Mouse (Mus musculus): ENCODE data around the gene Dync1li1. TPM values are rescaled to one million over a fixed set of nuclear protein-coding genes. Genes with fewer than 3 reads are reported as not detected.

Dync1li1 gene
- polyA plus RNA-seq, 1 experiment from 2014 or later, result 154 TPM

GRCm38 (mm10) chr9:114660506-114660905 lies 28.1 kb upstream of the Dync1li1 start:
- Histone ChIP-seq H3K9me3 (no peaks in the 10 kb centered on the region), H3K27ac (peak overlapping the region; percentile 79), H3K4me1 (peaks cover 25% of the 10 kb centered on the region), H3K4me3 (no peak overlapping the region), H3K4me2 (peak overlapping the region; percentile 17; the same call in 1 of the 2 replicates), H3K36me3 (replicated peaks) (no peaks in the 10 kb centered on the region), H3K27me3 (replicated peaks) (0 out of 2 replicates have a peak, but pooled peaks cover 4% of the 10 kb centered on the region), H3K9ac (no peak overlapping the region)
- ATAC-seq (replicated peaks), result peak; percentile 67
- 28% methylated on average over 6 of the region's 6 CpGs for WGBS

- H3K4me2 ChIP-seq, result peak overlapping the region; percentile 17; the same call in 1 of the 2 replicates
Observed at GRCm38 (mm10) chr9:114660983-114661382, 27.6 kb upstream of the Dync1li1 start.

GRCm38 (mm10) chr9:114661991-114662390 lies 26.6 kb upstream of the Dync1li1 start:
- no peak overlapping the region for H3K9ac ChIP-seq
- H3K27ac ChIP-seq, result 0 out of 2 replicates have a peak overlapping the region, but pooled peaks have one; percentile 79
- WGBS, result 25% methylated on average over 7 of the region's 7 CpGs
- H3K4me2 ChIP-seq, result no peak overlapping the region
- no peak for ATAC-seq (replicated peaks)
- no peaks in the 10 kb centered on the region for H3K36me3 ChIP-seq (replicated peaks)
- H3K27me3 ChIP-seq (replicated peaks), result no peaks in the 10 kb centered on the region
- peaks cover 25% of the 10 kb centered on the region for H3K4me1 ChIP-seq
- H3K4me3 ChIP-seq, result no peak overlapping the region
- no peaks in the 10 kb centered on the region for H3K9me3 ChIP-seq

More at GRCm38 (mm10) chr9:114660983-114661382, 27.6 kb upstream of the Dync1li1 start:
- ATAC-seq (replicated peaks), result peak; percentile 65
- peak overlapping the region; percentile 79 for H3K27ac ChIP-seq
- H3K27me3 ChIP-seq (replicated peaks), result 0 out of 2 replicates have a peak, but pooled peaks cover 4% of the 10 kb centered on the region
- no peaks in the 10 kb centered on the region for H3K9me3 ChIP-seq
- WGBS, result 49% methylated on average over 6 of the region's 6 CpGs
- H3K4me3 ChIP-seq, result no peak overlapping the region
- H3K4me1 ChIP-seq, result peaks cover 25% of the 10 kb centered on the region
- H3K36me3 ChIP-seq (replicated peaks), result no peaks in the 10 kb centered on the region
- no peak overlapping the region for H3K9ac ChIP-seq

GRCm38 (mm10) chr9:114663782-114664181 lies 24.8 kb upstream of the Dync1li1 start:
- Histone ChIP-seq H3K9me3 (no peaks in the 10 kb centered on the region), H3K27me3 (replicated peaks) (no peaks in the 10 kb centered on the region), H3K4me3 (no peak overlapping the region), H3K4me2 (no peak overlapping the region), H3K4me1 (peaks cover 25% of the 10 kb centered on the region), H3K9ac (no peak overlapping the region), H3K27ac (no peak overlapping the region), H3K36me3 (replicated peaks) (no peaks in the 10 kb centered on the region)
- ATAC-seq (replicated peaks), result no peak
- WGBS, result 90% methylated on average over 11 of the region's 11 CpGs

GRCm38 (mm10) chr9:114666858-114667257 lies 21.7 kb upstream of the Dync1li1 start:
- 88% methylated on average over 10 of the region's 10 CpGs for WGBS
- Histone ChIP-seq H3K36me3 (replicated peaks) (no peaks in the 10 kb centered on the region), H3K9ac (no peak overlapping the region), H3K9me3 (no peaks in the 10 kb centered on the region), H3K4me3 (no peak overlapping the region), H3K27ac (no peak overlapping the region), H3K4me1 (peaks cover 3% of the 10 kb centered on the region), H3K4me2 (no peak overlapping the region), H3K27me3 (replicated peaks) (no peaks in the 10 kb centered on the region)
- no peak for ATAC-seq (replicated peaks)

GRCm38 (mm10) chr9:114668047-114668446 lies 20.5 kb upstream of the Dync1li1 start:
- peaks cover 4% of the 10 kb centered on the region; the same call in 1 of the 2 replicates for H3K4me1 ChIP-seq
- H3K9ac ChIP-seq, result no peak overlapping the region
- no peak for ATAC-seq (replicated peaks)
- no peaks in the 10 kb centered on the region for H3K9me3 ChIP-seq
- no peaks in the 10 kb centered on the region for H3K36me3 ChIP-seq (replicated peaks)
- H3K27ac ChIP-seq, result no peak overlapping the region
- 79% methylated on average over 4 of the region's 4 CpGs for WGBS
- H3K4me3 ChIP-seq, result no peak overlapping the region
- no peak overlapping the region for H3K4me2 ChIP-seq
- H3K27me3 ChIP-seq (replicated peaks), result no peaks in the 10 kb centered on the region

- Histone ChIP-seq H3K27me3 (replicated peaks) (no peaks in the 10 kb centered on the region), H3K9ac (no peak overlapping the region), H3K4me3 (no peak overlapping the region), H3K27ac (no peak overlapping the region), H3K9me3 (no peaks in the 10 kb centered on the region), H3K4me2 (no peak overlapping the region), H3K4me1 (peaks cover 13% of the 10 kb centered on the region), H3K36me3 (replicated peaks) (no peaks in the 10 kb centered on the region)
- 72% methylated on average over 5 of the region's 5 CpGs for WGBS
- ATAC-seq (replicated peaks), result no peak
Observed at GRCm38 (mm10) chr9:114669011-114669410, 19.6 kb upstream of the Dync1li1 start.

GRCm38 (mm10) chr9:114671946-114672345 lies 16.6 kb upstream of the Dync1li1 start:
- Histone ChIP-seq H3K9ac (no peak overlapping the region), H3K4me2 (no peak overlapping the region), H3K27me3 (replicated peaks) (no peaks in the 10 kb centered on the region), H3K4me3 (no peak overlapping the region), H3K9me3 (no peaks in the 10 kb centered on the region), H3K36me3 (replicated peaks) (no peaks in the 10 kb centered on the region), H3K4me1 (peaks cover 13% of the 10 kb centered on the region), H3K27ac (peak overlapping the region; percentile 87; the same call in 1 of the 2 replicates)
- no peak for ATAC-seq (replicated peaks)
- WGBS, result 56% methylated on average over 1 of the region's 1 CpGs

- Histone ChIP-seq H3K4me1 (peaks cover 13% of the 10 kb centered on the region), H3K4me2 (peak overlapping the region; percentile 58), H3K4me3 (peak overlapping the region; percentile 34), H3K27me3 (replicated peaks) (no peaks in the 10 kb centered on the region), H3K27ac (peak overlapping the region; percentile 87), H3K9me3 (no peaks in the 10 kb centered on the region), H3K9ac (peak overlapping the region; percentile 47), H3K36me3 (replicated peaks) (no peaks in the 10 kb centered on the region)
- ATAC-seq (replicated peaks), result peak; percentile 85
- 3% methylated on average over 24 of the region's 24 CpGs for WGBS
Observed at GRCm38 (mm10) chr9:114672703-114673561, 15.7 kb upstream of the Dync1li1 start.

- no peak overlapping the region for H3K4me3 ChIP-seq
- peaks cover 13% of the 10 kb centered on the region for H3K4me1 ChIP-seq
- H3K27me3 ChIP-seq (replicated peaks), result no peaks in the 10 kb centered on the region
- no peaks in the 10 kb centered on the region for H3K36me3 ChIP-seq (replicated peaks)
- no peaks in the 10 kb centered on the region for H3K9me3 ChIP-seq
- peak overlapping the region; percentile 58 for H3K4me2 ChIP-seq
- no peak overlapping the region for H3K9ac ChIP-seq
- peak; percentile 20; the same call in 1 of the 2 replicates for ATAC-seq (replicated peaks)
- WGBS, result 39% methylated on average over 2 of the region's 2 CpGs
- H3K27ac ChIP-seq, result peak overlapping the region; percentile 87
Observed at GRCm38 (mm10) chr9:114673626-114674025, 15.0 kb upstream of the Dync1li1 start.

GRCm38 (mm10) chr9:114678576-114678975 lies 10.0 kb upstream of the Dync1li1 start:
- Histone ChIP-seq H3K4me3 (no peak overlapping the region), H3K36me3 (replicated peaks) (no peaks in the 10 kb centered on the region), H3K9me3 (no peaks in the 10 kb centered on the region), H3K4me2 (no peak overlapping the region), H3K9ac (no peak overlapping the region), H3K4me1 (peaks cover 3% of the 10 kb centered on the region), H3K27me3 (replicated peaks) (no peaks in the 10 kb centered on the region), H3K27ac (no peak overlapping the region)
- ATAC-seq (replicated peaks), result no peak
- 87% methylated on average over 5 of the region's 5 CpGs for WGBS

- Histone ChIP-seq H3K9ac (no peak overlapping the region), H3K9me3 (no peaks in the 10 kb centered on the region), H3K4me3 (no peak overlapping the region), H3K4me2 (no peak overlapping the region), H3K36me3 (replicated peaks) (no peaks in the 10 kb centered on the region), H3K27me3 (replicated peaks) (no peaks in the 10 kb centered on the region), H3K4me1 (no peaks in the 10 kb centered on the region), H3K27ac (no peak overlapping the region)
- ATAC-seq (replicated peaks), result no peak
- WGBS, result 88% methylated on average over 5 of the region's 5 CpGs
Observed at GRCm38 (mm10) chr9:114679944-114680343, 8.6 kb upstream of the Dync1li1 start.
